Comparison of ENCODE assay signal across 8 mouse cellular contexts in the genomic region with DNA sequence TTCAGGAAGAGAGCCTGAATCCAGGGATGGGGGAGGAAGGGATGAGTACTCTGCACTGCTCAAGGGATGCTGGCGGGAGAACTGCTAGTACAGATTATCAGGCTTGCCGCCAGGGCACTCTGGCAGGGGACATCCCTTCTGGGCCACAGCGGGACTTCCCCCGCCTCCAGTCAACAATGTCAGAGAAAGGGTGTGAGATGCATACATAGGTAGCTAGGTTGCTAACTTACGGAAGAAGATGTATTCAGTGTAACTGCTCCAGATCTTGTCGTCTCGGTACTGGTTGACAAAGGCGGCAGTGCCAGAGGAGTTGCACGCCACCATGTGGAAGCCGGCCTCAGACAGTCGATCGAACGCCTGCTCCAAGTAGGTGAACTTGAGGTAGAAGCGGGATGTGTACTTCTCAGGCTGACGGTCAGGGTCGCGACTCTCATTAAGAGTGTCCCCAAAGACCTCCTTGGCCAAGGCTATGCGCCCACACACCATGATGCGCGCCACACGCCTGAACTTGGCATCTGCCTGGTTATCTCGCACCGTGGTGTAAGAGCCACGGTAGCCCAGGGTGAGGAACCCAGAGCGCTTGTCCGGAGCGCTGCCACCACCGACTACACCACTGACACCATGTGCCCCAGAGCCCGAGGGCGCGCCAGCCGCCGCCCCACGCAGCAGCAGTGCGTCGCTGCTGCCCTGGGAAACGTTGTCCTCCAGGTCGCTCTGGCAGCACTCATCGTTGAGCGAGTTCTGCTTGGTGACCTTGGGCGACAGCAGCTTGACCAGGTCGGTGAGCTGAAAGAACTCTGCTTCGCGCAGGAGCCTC. TPM values are rescaled to one million over a fixed set of nuclear protein-coding genes. Genes with fewer than 3 reads are reported as not detected.
DNase-seq lines count a peak whose midpoint lies in the region; ATAC-seq and TF ChIP-seq lines count a peak whose summit lies in the region.

No protein-coding gene starts in this region.

- H3K4me1 ChIP-seq in CH12.LX (ENCODE audit: control insufficient read depth in 1 of 2, insufficient read depth in 2 of 2) = no peaks in the 10 kb centered on the region
- H3K4me1 ChIP-seq in forebrain, embryonic 11.5 days (replicated peaks; ENCODE audit: control insufficient read depth, insufficient read depth, low read length) = peaks cover 4% of the 10 kb centered on the region; the same call in 1 of the 2 replicates
- H3K4me1 ChIP-seq in hindbrain, embryonic 10.5 days (replicated peaks) = peaks cover 21% of the 10 kb centered on the region
- no peaks in the 10 kb centered on the region for H3K4me1 ChIP-seq in lung, adult 2 months (ENCODE audit: control insufficient read depth, insufficient read depth, low read length)

- no peaks in the 10 kb centered on the region for H3K27me3 ChIP-seq in CH12.LX (replicated peaks)
- H3K27me3 ChIP-seq in forebrain, embryonic 11.5 days (ENCODE audit: control insufficient read depth, insufficient read depth, low read length) = peaks cover 9% of the 10 kb centered on the region; the same call in 1 of the 2 replicates
- H3K27me3 ChIP-seq in hindbrain, embryonic 10.5 days (ENCODE audit: insufficient read depth, poor library complexity, severe bottlenecking) = peaks cover 28% of the 10 kb centered on the region

- in situ Hi-C loops in CH12.LX (cut with MboI; ENCODE audit: low pct_ligation_motif_present, low pct_unique_long_range_greater_than_20kb, low sequenced_read_pairs) = no loop called here

- no peak for TF ChIP-seq RAD21 in CH12.LX (IDR thresholded peaks at IDR 0.05; ENCODE audit: low read depth, low read length)

- peak; percentile 49 for ATAC-seq in forebrain, embryonic 11.5 days (replicated peaks; ENCODE audit: low FRiP score)

- no peak for TF ChIP-seq CTCF in CH12.LX (conservative IDR thresholded peaks at IDR 0.05 in 1 of 2, IDR thresholded peaks at IDR 0.05 in 1 of 2; ENCODE audit: low read depth in 2 of 2, low read length in 2 of 2)
- peak; percentile 41; the same call in 1 of the 2 replicates for TF ChIP-seq CTCF in brain, embryonic 14.5 days (IDR thresholded peaks at IDR 0.05; ENCODE audit: borderline replicate concordance, extremely low read depth, insufficient read depth, insufficient read length)
- TF ChIP-seq CTCF in layer of hippocampus, adult 2 months (conservative IDR thresholded peaks at IDR 0.05) = peak; percentile 69
- TF ChIP-seq CTCF in lung, adult 2 months (IDR thresholded peaks at IDR 0.05; ENCODE audit: insufficient read depth, low read length) = no peak

- no peak overlapping the region for H3K4me2 ChIP-seq in CH12.LX (ENCODE audit: insufficient read depth, low read depth, poor library complexity, severe bottlenecking)
- H3K4me2 ChIP-seq in forebrain, embryonic 11.5 days (ENCODE audit: low read depth, low read length, severe bottlenecking) = peak overlapping the region; percentile 86

- TF ChIP-seq EP300 in CH12.LX (IDR thresholded peaks at IDR 0.05; ENCODE audit: low read length) = no peak

- dilution Hi-C loops in CH12.LX (cut with MboI; ENCODE audit: extremely low pct_ligation_motif_present, extremely low pct_unique_long_range_greater_than_20kb, low sequenced_read_pairs) = no loop called here

- peak; percentile 1 for DNase-seq in CH12.LX (ENCODE audit: extremely low read depth)
- DNase-seq in brain, embryonic 14.5 days (ENCODE audit: low read depth) = peak; percentile 89
- DNase-seq in forebrain, embryonic 11.5 days (ENCODE audit: low spot score) = peak; percentile 69
- peak; percentile 62 for DNase-seq in hindbrain, embryonic 10.5 days (ENCODE audit: low spot score)
- peak; percentile 37 to 55 for DNase-seq in layer of hippocampus, adult 2 months (ENCODE audit: low spot score in 2 of 2)
- peak; percentile 44 for DNase-seq in lung, adult 2 months
- DNase-seq in retina, postnatal 7 days (ENCODE audit: low read depth, low spot score) = peak; percentile 33
- DNase-seq in spleen, postnatal 36 days (ENCODE audit: low spot score in 2 of 2) = no peak

- no peaks in the 10 kb centered on the region for H3K36me3 ChIP-seq in CH12.LX (replicated peaks in 1 of 2; ENCODE audit: control insufficient read depth in 1 of 2, insufficient read depth in 1 of 2, low read length in 1 of 2)
- H3K36me3 ChIP-seq in forebrain, embryonic 11.5 days (ENCODE audit: control insufficient read depth, insufficient read depth, low read length) = no peaks in the 10 kb centered on the region
- no peaks in the 10 kb centered on the region for H3K36me3 ChIP-seq in hindbrain, embryonic 10.5 days

- no peak overlapping the region for H3K4me3 ChIP-seq in CH12.LX (replicated peaks in 1 of 3; ENCODE audit: low read depth in 2 of 3, low read length in 2 of 3, poor library complexity in 1 of 3)
- H3K4me3 ChIP-seq in forebrain, embryonic 11.5 days (ENCODE audit: low read depth, low read length) = peak overlapping the region; percentile 51
- peak overlapping the region; percentile 65 for H3K4me3 ChIP-seq in hindbrain, embryonic 10.5 days
- H3K4me3 ChIP-seq in layer of hippocampus, adult 2 months = peak overlapping the region; percentile 63
- peak overlapping the region; percentile 36 for H3K4me3 ChIP-seq in lung, adult 2 months (replicated peaks; ENCODE audit: extremely low read depth, low read depth, low read length)

- under 1% methylated on average over 44 of the region's 44 CpGs for WGBS in forebrain, embryonic 11.5 days
- under 1% methylated on average over 44 of the region's 44 CpGs for WGBS in hindbrain, embryonic 10.5 days
- 2% methylated on average over 44 of the region's 44 CpGs for WGBS in lung, adult 2 months

- no peaks in the 10 kb centered on the region for H3K79me2 ChIP-seq in CH12.LX (replicated peaks; ENCODE audit: control insufficient read depth, extremely low read depth, insufficient read depth, poor library complexity, severe bottlenecking)

- no peak overlapping the region for H3K27ac ChIP-seq in CH12.LX (ENCODE audit: insufficient read depth, low read depth)
- H3K27ac ChIP-seq in forebrain, embryonic 11.5 days (ENCODE audit: low read depth, low read length) = no peak overlapping the region
- peak overlapping the region; percentile 71 for H3K27ac ChIP-seq in hindbrain, embryonic 10.5 days
- H3K27ac ChIP-seq in layer of hippocampus, adult 2 months = peak overlapping the region; percentile 32; the same call in 1 of the 2 replicates

- no peak for TF ChIP-seq POLR2A in CH12.LX (IDR thresholded peaks at IDR 0.05; ENCODE audit: low read depth, low read length)
- TF ChIP-seq POLR2A in brain, embryonic 14.5 days (IDR thresholded peaks at IDR 0.05; ENCODE audit: borderline replicate concordance, extremely low read depth, insufficient read depth, insufficient read length, poor library complexity, severe bottlenecking) = no peak
- no peak for TF ChIP-seq POLR2A in lung, adult 2 months (IDR thresholded peaks at IDR 0.05; ENCODE audit: borderline replicate concordance, extremely low read depth, low read depth, low read length)

- peaks cover 15% of the 10 kb centered on the region for H3K9me3 ChIP-seq in CH12.LX (replicated peaks; ENCODE audit: low read length)
- no peaks in the 10 kb centered on the region for H3K9me3 ChIP-seq in forebrain, embryonic 11.5 days (ENCODE audit: control insufficient read depth, low read length)
- H3K9me3 ChIP-seq in hindbrain, embryonic 10.5 days = no peaks in the 10 kb centered on the region

- no peak overlapping the region for H3K9ac ChIP-seq in CH12.LX (ENCODE audit: insufficient read depth, low read depth)
- peak overlapping the region; percentile 59 for H3K9ac ChIP-seq in forebrain, embryonic 11.5 days (ENCODE audit: low read length)

TF ChIP-seq in CH12.LX, 34 proteins besides CTCF, POLR2A, EP300 and RAD21:
- TF ChIP-seq GABPA (IDR thresholded peaks at IDR 0.05; ENCODE audit: insufficient replicate concordance, low read depth, low read length) (no peak), ELF1 (IDR thresholded peaks at IDR 0.05; ENCODE audit: low read depth, low read length) (no peak), HCFC1 (IDR thresholded peaks at IDR 0.05; ENCODE audit: low read depth, low read length) (no peak), USF1 (IDR thresholded peaks at IDR 0.05; ENCODE audit: low read depth, low read length) (no peak), JUN (IDR thresholded peaks at IDR 0.05; ENCODE audit: insufficient read depth, low read depth, low read length) (no peak), KAT2A (IDR thresholded peaks at IDR 0.05; ENCODE audit: insufficient replicate concordance, low read length) (no peak), CHD1 (IDR thresholded peaks at IDR 0.05; ENCODE audit: low read depth, low read length) (no peak), NRF1 (IDR thresholded peaks at IDR 0.05; ENCODE audit: low read depth, low read length) (no peak), SMC3 (IDR thresholded peaks at IDR 0.05; ENCODE audit: low read depth, low read length) (no peak), ZC3H11A (IDR thresholded peaks at IDR 0.05; ENCODE audit: low read depth, low read length) (no peak), PAX5 (IDR thresholded peaks at IDR 0.05; ENCODE audit: low read length) (no peak), MAX (IDR thresholded peaks at IDR 0.05; ENCODE audit: low read length) (no peak), ZNF384 (IDR thresholded peaks at IDR 0.05; ENCODE audit: low read depth, low read length) (no peak)

RNA-seq across cellular contexts. Expression of gene Kctd8, which starts 1.2 kb away (rescaled TPM):
- not detected in 2 replicates for total RNA-seq in CH12.LX (2012; rRNA removed)
- not detected in 2 replicates for total RNA-seq in CH12.LX (2014; rRNA removed)
- polyA plus RNA-seq in CH12.LX (2012; ENCODE audit: insufficient read length, low read depth) = not detected in 2 replicates
- 9.1 and 11.7 TPM in 2 replicates for polyA plus RNA-seq in brain, embryonic 14.5 days (2012; rRNA removed)
- 1.0 and 1.3 TPM in 2 replicates for polyA plus RNA-seq in forebrain, embryonic 11.5 days (2014; fragmentation: Nextera tagmentation; extraction: Ambion mirVana)
- 1.0 and 2.5 TPM in 2 replicates for polyA plus RNA-seq in hindbrain, embryonic 10.5 days (2016; fragmentation: Nextera tagmentation; extraction: Ambion mirVana)
- total RNA-seq in layer of hippocampus, adult 2 months (2021) = 1 to 10 TPM; 5.6 to 6.0 TPM
- 3.2 and 4.2 TPM in 2 replicates for polyA plus RNA-seq in lung, adult 2 months (2012; rRNA removed)

Comparison
In these comparisons a context has a peak if more than half of its experiments do, and no peak if none do; other contexts are left out.
1. DNase-seq: peak in CH12.LX (single experiment), brain, embryonic 14.5 days (single experiment), forebrain, embryonic 11.5 days (single experiment), hindbrain, embryonic 10.5 days (single experiment), layer of hippocampus, adult 2 months (2 of 2), lung, adult 2 months (single experiment) and retina, postnatal 7 days (single experiment); none in spleen, postnatal 36 days (0 of 2).
2. H3K27ac ChIP-seq: peak in hindbrain, embryonic 10.5 days (single experiment) and layer of hippocampus, adult 2 months (single experiment); none in CH12.LX (single experiment) and forebrain, embryonic 11.5 days (single experiment).
3. H3K4me3 ChIP-seq: peak in forebrain, embryonic 11.5 days (single experiment), hindbrain, embryonic 10.5 days (single experiment), layer of hippocampus, adult 2 months (single experiment) and lung, adult 2 months (single experiment); none in CH12.LX (0 of 3).
4. CTCF ChIP-seq: peak in brain, embryonic 14.5 days (single experiment) and layer of hippocampus, adult 2 months (single experiment); none in CH12.LX (0 of 2) and lung, adult 2 months (single experiment).